Mouse (Mus musculus): ENCODE results near the gene Tars2. TPM values are rescaled to one million over a fixed set of nuclear protein-coding genes. Genes with fewer than 3 reads are reported as not detected.

Gene Tars2
- polyA plus RNA-seq (2017; shearing (Covaris generic)) = 10 to 100 TPM; 58.7 to 74.1 TPM

DNA sequence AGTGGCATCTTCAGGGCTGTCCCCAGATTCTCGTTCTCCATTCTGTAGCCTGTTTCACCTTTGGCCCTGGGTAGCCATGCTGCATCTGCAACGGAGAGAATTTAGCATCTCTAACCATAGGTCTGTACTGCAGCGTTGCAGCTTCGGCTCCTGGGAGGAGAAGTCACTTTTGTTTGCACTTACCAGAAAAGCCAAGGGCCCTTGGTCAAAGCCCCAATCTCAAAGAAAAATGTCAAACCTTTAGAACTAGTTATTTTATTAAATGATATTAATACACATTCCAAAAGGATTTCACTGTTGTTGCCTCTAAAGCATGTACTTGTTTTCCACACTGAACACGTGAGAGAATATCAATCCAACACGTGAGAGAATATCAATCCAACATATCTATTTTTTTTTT is at the start of gene Tars2:
Tars2 (minus strand) TSS at position 101 of the 400 bp plus-strand sequence.

DNA sequence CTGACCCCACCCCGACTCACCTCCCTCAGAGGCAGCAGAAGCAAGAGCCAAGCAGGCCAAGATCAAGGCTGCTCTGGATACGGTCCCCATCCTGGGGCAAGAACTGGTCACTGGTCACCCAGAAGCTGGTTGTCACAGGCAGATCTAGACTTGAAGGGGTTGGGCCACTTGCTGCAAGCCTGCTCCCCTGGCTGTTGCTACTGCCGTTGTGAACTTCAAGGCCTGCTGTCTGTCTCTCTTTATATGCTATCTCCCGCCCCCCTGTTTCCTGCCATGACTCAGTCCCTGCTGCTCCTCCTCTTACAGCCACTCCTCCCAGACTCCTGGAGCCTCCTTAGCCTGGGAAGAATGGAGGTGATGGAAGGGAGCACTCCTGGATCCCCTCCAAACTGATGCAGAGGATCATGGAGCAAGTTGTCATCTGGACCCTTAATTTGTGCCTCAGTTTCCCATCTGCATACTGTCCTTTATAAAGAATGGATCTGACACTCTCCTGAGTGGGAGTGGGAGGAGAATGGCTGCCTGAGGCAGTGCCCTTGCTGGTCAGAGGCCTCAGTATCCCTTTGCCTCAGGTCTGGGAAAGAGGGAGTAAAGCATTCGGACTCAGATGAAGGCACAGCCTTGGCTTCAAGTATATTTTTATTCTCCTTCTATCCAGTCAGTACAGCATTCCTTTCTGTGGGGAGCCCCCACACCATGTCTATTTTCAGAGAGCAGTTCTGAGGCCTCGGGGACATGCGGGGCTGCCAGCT is 20.5 kb downstream of the Tars2 start, which contains the start of gene Ecm1:
Ecm1 (minus strand) TSS at position 217 of the 752 bp plus-strand sequence.

Other genes starting within 250 kb of the Tars2 start
- 100 to 1,000 TPM; 332 to 402 TPM for gene Ctss, start 233.4 kb downstream of the Tars2 start, polyA plus RNA-seq (2017; shearing (Covaris generic))
- under 1 TPM in 1 of 2 experiments, not detected in 1; 0.11 TPM for gene Hormad1, start 200.5 kb downstream of the Tars2 start, polyA plus RNA-seq (2017; shearing (Covaris generic))
- 10 to 100 TPM; 30.7 to 32.6 TPM for gene Golph3l, start 171.3 kb downstream of the Tars2 start, polyA plus RNA-seq (2017; shearing (Covaris generic))
- gene Ensa, start 135.2 kb downstream of the Tars2 start, polyA plus RNA-seq (2017; shearing (Covaris generic)) = 10 to 100 TPM; 74.4 to 87.9 TPM
- gene Mcl1, start 101.4 kb downstream of the Tars2 start, polyA plus RNA-seq (2017; shearing (Covaris generic)) = 100 to 1,000 TPM; 526 to 541 TPM
- gene Adamtsl4, start 72.3 kb downstream of the Tars2 start, polyA plus RNA-seq (2017; shearing (Covaris generic)) = 10 to 100 TPM in 1 of 2 experiments, 1 to 10 TPM in 1; 6.2 to 11.5 TPM
- gene Ecm1, start 20.6 kb downstream of the Tars2 start, polyA plus RNA-seq (2017; shearing (Covaris generic)) = 100 to 1,000 TPM; 228 to 314 TPM
- 10 to 100 TPM; 29.6 to 34.0 TPM for gene Rprd2, start 58.7 kb upstream of the Tars2 start, polyA plus RNA-seq (2017; shearing (Covaris generic))
- gene Prpf3, start 95.7 kb upstream of the Tars2 start, polyA plus RNA-seq (2017; shearing (Covaris generic)) = 10 to 100 TPM; 49.5 to 50.7 TPM
- gene Mrps21, start 111.3 kb upstream of the Tars2 start, polyA plus RNA-seq (2017; shearing (Covaris generic)) = 100 to 1,000 TPM; 208 to 254 TPM
- gene Ciart, start 122.0 kb upstream of the Tars2 start, polyA plus RNA-seq (2017; shearing (Covaris generic)) = 1 to 10 TPM; 3.9 to 6.4 TPM
- gene BC028528, start 131.8 kb upstream of the Tars2 start, polyA plus RNA-seq (2017; shearing (Covaris generic)) = 1 to 10 TPM in 1 of 2 experiments, under 1 TPM in 1; 0.47 to 1.1 TPM
- gene Aph1a, start 133.8 kb upstream of the Tars2 start, polyA plus RNA-seq (2017; shearing (Covaris generic)) = 10 to 100 TPM; 53.7 to 66.8 TPM
- under 1 TPM in 1 of 2 experiments, not detected in 1; 0.45 TPM for gene Car14, start 144.5 kb upstream of the Tars2 start, polyA plus RNA-seq (2017; shearing (Covaris generic))
- gene Anp32e, start 169.0 kb upstream of the Tars2 start, polyA plus RNA-seq (2017; shearing (Covaris generic)) = 100 to 1,000 TPM; 188 to 300 TPM
- gene Plekho1, start 235.8 kb upstream of the Tars2 start, polyA plus RNA-seq (2017; shearing (Covaris generic)) = 10 to 100 TPM in 1 of 2 experiments, 1 to 10 TPM in 1; 8.6 to 24.9 TPM

Data from activated CD4-positive, CD25-positive, alpha-beta regulatory T cell (primary cell).